Mouse (Mus musculus): ENCODE results near the gene Ccdc180.

Ccdc180 gene

GRCm38 (mm10) chr4:45971806-45972447 lies 81.8 kb downstream of the Ccdc180 start:
- peak; percentile 96 for DNase-seq (ENCODE audit: low read depth, low spot score)

GRCm38 (mm10) chr4:45972448-45972854 lies 82.3 kb downstream of the Ccdc180 start:
- peak; percentile 36 for DNase-seq (ENCODE audit: low read depth, low spot score)

GRCm38 (mm10) chr4:45972951-45973350 lies 82.8 kb downstream of the Ccdc180 start:
- no peak for DNase-seq (ENCODE audit: low read depth, low spot score)

DNA sequence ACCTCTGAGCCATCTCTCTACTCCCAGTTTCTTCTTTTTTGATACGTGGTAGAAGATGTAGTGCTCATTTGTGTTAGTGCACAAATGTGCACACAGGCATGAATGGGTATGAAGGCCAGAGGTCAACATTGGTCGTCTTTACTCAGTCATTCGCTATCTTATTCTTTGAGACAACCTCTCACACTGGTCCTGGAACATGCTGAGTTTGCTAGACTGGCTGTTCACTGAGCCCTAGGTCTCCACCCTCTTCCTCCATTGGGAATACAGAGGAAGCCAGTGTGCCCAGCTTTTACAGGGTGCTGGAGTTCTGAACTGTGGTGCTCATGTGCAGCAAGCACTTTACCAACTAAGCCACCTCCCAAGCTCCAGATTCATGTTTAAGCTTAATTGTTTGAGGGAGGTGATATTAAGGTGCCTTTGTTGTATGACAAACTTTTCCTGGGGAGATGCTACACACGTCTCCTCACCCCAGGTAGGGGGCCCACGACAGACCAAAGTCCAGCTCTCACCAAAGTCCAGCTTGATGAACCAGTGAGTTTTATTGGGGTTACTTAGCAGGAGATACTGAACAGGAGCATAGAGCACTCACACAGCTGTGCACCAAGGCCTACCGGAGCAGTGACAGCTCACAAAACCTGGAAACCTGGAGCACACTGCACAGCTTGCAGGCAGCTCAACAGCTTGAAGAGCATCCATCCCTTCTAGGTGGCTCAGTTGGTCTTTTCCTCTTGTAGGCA lies 87.0 kb downstream of the Ccdc180 start:
- DNase-seq (ENCODE audit: low read depth, low spot score), result no peak

DNA sequence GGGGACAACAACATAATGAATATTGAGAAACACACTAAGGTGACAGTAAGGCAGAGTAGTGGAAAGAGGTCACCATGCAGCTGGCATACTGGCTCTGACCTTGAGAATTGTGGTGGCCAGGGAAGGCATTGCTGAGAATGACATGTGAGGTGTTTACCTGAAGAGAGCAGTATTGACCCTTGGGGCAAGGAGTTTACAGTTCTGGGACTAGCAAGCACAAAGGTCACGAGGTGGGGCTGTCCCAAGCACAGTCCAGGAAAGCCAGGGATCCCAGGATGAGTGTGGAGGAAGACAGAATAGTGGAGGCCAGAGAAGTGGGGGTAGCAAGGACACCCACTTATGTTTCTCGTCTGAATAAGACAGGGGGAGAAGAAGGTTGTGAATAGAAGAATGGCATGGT lies 89.8 kb downstream of the Ccdc180 start:
- no peak for DNase-seq (ENCODE audit: low read depth, low spot score)

DNA sequence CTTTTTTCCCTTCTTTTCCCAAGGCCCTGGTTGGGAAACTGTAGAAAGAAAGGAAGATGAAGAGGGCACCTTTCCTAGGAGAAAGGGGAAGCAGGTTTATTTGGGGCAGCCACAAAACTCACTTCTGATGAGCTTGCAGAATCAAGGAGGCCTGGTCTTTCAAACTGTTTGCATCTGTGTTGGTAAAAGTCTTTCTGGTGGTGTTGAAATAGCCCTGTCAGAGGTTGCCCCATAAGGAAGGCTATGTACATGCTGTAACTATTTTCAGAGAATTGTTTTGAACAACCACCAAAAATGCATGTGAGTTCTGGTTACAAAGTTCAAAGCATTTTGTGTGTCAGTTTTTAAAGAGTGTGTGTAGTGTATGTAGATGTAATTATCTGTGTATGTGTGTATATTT lies 91.0 kb downstream of the Ccdc180 start:
- no peak for DNase-seq (ENCODE audit: low read depth, low spot score)

DNA sequence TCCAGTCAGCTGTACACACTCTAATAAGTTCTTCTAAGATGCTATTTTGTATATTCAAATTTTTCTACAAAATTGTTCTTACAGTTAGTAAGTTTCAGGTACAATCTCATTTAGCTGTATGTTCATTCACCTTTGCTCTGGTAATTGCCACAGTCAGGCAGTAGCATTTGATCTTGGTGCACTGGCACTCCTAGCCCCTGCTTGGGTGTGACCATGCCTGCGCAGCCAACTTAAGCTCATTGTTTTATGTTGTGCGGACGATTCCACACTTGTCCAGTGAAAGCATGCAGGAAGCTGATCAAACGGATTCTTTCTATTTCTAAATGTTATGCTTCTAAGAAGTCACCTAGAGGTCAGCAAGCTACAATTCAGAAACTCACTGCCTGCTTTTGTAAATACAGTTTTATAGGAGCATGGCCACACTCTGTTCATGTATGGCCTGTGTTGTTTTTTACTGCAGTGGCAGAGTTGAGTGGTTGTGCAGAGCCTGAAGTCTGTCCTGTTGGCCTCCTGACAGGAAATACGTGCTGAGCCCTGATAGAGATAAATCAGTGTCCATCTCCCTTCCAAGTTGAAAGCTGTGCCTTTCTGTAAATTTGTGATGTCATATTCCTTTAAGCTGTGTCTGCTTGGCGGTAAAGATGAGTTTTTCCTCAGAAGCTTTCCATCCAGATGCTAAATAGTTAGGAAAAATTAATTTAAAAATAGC lies 100.5 kb downstream of the Ccdc180 start:
- DNase-seq (ENCODE audit: low read depth, low spot score), result no peak

GRCm38 (mm10) chr4:45998536-45998935 lies 108.4 kb downstream of the Ccdc180 start:
- DNase-seq (ENCODE audit: low read depth, low spot score), result no peak

Data from skeletal muscle tissue, adult 2 months (tissue).